Mouse (Mus musculus): ENCODE data around the gene Cdhr3. TPM values are rescaled to one million over a fixed set of nuclear protein-coding genes. Genes with fewer than 3 reads are reported as not detected.
"Not testable (repeated sequence)": the region's sequence is repeated elsewhere in the genome, so short reads cannot be mapped to it uniquely, and the experiment has no call there.

Gene Cdhr3
- total RNA-seq, 2 experiments from 2014 or later = 1.0 to 2.2 TPM

DNA sequence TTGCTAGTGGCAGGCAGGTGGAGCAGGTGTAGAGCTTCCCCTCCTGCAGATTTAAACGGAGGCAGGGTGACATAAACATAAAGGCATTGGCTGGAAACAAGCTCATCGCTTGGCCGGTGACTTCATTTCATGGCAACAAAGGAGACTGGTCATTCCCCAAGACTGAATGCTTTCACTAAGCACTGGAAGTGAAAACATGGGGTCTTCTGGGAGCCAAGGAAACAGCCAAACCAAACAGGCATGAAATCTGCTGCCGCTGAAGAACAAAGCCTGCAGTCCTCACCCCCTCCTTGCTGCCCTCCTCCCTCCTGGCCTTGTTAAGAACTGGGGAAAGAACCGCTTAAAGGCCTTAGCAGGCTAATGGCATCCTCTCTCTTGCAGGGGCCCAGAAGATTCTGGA, 6.5 kb downstream of the Cdhr3 start:
- intact Hi-C loops (cut with DNase I) = no loop called here
- no peak for DNase-seq (ENCODE audit: low spot score in 2 of 2)

DNA sequence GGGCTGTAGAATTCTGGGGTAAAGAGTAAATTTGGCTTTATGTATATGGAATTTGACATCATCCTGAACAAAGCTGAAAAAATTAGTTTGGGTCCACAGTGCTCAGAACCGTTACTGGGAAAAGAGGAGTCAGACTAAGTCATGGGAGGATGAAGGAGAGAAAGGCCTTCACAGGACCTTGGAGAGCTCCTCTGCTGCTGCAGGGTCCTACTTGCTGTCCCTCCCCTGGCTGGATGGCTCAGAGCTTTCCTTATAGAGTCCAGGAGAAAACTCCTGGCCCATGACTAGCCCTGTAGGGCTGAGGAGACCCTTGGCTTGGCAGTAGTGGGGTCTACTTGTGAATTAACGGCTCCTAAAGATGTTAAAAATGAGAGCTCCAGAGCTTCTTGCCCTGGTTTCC, 8.0 kb downstream of the Cdhr3 start:
- no peak for DNase-seq (ENCODE audit: low spot score in 2 of 2)
- intact Hi-C loops (cut with DNase I) = no loop called here

DNA sequence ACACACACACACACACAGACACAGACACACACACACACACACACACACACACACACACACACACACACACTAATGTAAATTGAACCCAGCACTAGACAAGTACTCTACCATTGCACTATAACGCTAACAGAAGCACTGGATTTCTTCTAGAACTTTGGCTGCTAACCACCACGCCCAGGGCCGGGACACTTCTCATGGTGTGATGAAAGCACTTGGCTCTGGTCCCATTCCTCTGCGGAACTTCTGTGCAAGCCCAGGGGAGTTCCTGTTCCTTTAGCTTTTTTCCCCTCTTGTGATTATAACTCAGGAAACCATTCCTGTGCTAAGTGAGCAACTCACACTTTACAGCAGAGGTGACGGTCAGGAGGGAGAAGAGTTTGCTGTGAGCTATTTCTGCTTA, 9.3 kb downstream of the Cdhr3 start:
- intact Hi-C loops (cut with DNase I) = no loop called here
- no peak for DNase-seq (ENCODE audit: low spot score in 2 of 2)

DNA sequence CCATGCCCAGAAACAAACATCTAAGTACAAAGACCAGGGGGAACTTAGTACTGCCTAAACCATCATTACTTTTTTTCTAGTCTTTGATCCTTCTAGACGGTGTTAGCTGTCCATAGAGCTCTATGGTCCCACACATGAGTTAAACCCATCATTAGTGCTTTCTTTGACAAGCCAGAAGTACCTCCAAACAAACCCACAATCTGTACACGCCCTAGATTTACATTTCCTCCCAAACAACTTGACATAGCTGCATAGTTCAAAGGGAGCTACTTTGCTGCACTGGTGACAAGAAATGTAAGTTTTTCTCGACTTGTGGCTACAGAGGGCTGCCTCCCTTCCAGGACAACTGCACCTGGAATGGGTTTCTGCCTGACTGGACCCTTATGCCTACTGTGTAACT, 16.4 kb downstream of the Cdhr3 start:
- no peak for DNase-seq (ENCODE audit: low spot score in 2 of 2)
- intact Hi-C loops (cut with DNase I) = no loop called here

DNA sequence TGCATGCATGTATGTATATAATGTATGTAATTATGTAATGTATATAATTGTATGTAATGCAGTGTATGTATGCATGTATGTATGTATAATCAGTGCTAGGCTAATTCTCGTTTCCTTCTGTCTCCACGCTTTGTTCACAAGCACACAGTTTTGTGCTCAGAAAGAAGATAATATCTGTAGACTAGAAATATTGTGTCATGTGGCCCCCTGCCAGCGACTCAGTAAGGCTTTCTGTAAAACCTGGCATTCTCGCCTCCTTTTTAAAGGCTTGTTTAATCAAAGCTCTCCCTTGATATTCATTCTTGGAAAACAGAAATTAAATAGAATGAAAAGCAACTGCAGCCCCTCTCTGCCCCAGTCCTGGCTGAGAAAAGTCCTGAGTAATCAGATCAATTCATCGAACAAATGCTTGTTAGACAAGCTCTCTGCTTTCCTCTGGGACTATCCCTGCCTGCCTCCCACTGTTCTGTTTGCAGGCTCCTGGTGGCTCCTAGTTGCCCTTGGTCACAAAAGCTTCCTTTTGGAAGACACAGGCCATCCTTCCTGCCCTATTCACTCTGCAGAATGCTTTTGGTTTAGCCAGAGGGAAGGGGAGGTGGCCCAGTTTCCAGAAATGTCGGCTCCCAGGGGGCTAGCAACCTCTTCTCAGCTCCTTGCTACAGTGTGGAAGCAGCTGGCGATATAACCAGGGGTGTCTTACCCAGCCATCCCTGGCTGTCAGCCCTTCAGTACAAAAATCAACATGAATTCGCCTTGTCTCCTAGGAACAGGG, 20.6 kb downstream of the Cdhr3 start:
- no peak for DNase-seq (ENCODE audit: low spot score in 2 of 2)
- intact Hi-C loops (cut with DNase I) = no loop called here

DNA sequence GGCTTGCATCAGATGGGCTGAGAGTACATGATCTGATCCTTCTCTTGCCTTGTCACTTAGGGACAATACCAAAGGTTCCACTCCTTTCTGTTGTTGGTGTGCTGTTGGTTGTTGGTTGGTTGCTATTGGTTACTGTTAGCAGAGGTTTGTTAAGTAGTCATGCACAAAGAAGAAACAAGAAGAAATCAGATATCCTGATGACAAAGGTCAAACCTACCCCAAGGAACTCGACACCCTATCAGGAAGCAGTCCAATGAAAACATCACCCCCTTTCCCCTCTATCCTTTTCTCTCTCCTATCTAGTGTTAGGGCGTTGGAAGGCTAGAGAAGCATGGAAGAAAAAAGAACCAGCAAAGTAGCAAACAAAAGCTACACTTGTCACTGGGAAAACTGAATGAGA, 23.7 kb downstream of the Cdhr3 start:
- DNase-seq (ENCODE audit: low spot score in 2 of 2) = no peak
- intact Hi-C loops (cut with DNase I) = no loop called here

DNA sequence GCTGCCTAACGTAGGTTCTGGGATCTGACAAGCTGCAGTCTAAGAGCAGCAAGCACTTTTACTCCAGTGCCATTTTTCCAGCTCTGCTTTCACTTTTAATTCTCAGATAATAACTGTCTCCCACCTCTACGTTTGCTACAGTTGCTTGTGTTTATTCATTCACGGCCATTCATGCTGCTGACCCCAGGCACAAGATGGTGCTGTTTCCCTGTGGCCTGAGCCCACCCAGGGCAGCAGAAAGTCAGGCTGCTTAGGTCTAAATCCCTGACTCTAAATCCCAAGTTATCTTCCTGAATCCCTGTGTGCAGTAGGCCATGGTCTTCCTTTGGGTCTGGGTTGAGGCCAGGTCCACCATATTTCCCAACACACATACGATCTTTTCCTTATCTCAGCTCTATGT, 26.3 kb downstream of the Cdhr3 start:
- no peak for DNase-seq (ENCODE audit: low spot score in 2 of 2)
- intact Hi-C loops (cut with DNase I) = no loop called here

DNA sequence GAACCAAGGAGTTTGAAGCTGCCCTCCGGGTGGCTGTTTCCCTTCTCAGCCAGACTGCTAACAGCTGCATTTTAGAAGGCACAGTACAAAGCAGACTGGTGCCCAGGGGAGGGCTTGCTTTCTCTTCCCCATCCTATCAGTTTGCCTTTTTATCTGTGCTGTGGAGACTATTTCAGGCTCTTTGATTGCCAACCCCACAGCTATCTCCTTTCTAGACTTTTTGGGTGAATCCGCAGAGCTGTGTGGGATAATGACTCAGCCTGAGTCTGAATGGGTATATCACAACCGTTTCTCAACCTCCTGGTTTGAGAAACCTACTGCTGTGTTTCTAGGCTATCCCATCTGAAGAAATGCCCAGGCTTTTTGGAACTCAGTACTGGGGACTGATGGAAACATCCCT, 27.5 kb downstream of the Cdhr3 start:
- intact Hi-C loops (cut with DNase I) = no loop called here
- DNase-seq (ENCODE audit: low spot score in 2 of 2) = peak in 1 of 2 experiments; percentile 23

DNA sequence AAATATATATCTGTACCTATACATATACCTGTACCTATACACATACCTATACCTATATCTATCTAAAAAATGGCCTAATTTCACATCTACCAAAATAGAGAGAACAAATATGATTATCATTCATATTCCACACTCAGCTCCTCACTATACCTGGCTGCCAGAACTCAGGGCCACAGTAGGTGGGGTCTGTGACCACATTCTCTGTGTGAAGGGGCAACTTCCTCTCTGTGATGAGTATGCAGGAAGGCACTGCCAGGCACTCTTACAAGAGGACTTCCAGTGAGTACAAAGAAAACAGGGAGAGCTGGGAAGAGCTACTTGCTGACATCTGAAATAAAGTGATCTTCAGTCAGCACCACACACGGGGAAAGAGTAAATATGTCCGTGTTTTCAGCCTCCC, 28.4 kb downstream of the Cdhr3 start:
- intact Hi-C loops (cut with DNase I) = loop anchor here (5.0 kb wide), 1 partner anchor 38 kb away; no protein-coding TSS in a partner anchor
- no peak for DNase-seq (ENCODE audit: low spot score in 2 of 2)

DNA sequence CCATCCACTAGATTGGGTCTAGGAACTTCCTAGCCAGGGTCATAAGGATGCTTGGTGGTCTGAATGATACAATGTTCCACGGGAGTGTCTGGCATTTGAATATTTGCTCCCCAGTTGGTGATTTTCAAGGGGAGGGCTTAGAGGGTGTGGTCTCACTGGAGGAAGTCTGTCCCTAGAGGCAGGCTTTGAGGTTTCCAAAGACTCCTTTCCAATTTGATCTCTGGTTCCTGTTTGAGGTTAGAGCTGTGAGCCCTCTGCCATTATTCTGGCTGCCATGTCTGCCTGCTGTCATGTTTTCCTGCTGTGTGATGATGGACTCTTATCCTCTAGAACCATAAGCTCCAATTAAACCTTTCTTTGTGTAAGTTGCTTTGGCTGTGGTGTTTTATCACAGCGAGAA, 29.4 kb downstream of the Cdhr3 start:
- no peak for DNase-seq (ENCODE audit: low spot score in 2 of 2)
- intact Hi-C loops (cut with DNase I) = loop anchor here (5.0 kb wide), 1 partner anchor 39 kb away; no protein-coding TSS in a partner anchor

DNA sequence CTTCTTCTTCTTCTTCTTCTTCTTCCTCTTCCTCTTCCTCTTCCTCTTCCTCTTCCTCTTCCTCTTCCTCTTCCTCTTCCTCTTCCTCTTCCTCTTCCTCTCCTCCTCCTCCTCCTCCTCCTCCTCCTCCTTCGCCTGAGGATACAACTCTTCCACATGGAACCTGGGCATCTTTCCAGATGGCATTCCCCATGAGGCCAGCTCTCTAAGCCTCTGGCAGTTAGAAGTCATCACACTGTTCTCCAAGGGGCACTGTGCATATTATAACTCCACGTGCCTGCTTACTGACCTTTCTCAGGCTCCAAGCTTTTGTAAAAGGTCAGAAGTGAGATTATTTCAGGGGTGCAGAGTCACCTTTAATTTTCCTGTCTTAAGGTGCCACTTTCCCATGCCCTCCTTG, 30.3 kb downstream of the Cdhr3 start:
- not testable (repeated sequence) for DNase-seq (ENCODE audit: low spot score in 2 of 2)
- intact Hi-C loops (cut with DNase I) = loop anchor here (5.0 kb wide), 1 partner anchor 40 kb away; no protein-coding TSS in a partner anchor

DNA sequence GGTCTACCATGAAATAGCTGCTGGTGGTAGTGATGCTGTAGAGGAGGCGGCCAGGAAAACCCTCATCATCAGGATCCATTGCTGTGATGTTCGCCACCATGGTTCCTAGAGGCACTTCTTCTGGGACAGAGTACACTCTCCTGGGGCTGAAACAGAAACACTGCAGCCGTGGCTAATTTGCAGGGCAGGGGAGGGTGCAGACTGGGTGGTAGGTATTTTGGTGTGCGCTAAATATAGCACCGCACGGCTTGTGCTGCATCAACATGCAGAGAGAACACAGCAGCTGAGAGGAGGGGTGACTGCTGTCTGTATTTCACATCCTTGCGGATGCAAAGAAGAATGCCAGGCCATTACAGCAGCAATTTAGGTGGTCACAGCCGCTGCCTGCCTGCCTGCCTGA, 31.0 kb downstream of the Cdhr3 start:
- intact Hi-C loops (cut with DNase I) = loop anchor here (5.0 kb wide), 1 partner anchor 41 kb away; no protein-coding TSS in a partner anchor
- peak; percentile 77 to 78 for DNase-seq (ENCODE audit: low spot score in 2 of 2)

DNA sequence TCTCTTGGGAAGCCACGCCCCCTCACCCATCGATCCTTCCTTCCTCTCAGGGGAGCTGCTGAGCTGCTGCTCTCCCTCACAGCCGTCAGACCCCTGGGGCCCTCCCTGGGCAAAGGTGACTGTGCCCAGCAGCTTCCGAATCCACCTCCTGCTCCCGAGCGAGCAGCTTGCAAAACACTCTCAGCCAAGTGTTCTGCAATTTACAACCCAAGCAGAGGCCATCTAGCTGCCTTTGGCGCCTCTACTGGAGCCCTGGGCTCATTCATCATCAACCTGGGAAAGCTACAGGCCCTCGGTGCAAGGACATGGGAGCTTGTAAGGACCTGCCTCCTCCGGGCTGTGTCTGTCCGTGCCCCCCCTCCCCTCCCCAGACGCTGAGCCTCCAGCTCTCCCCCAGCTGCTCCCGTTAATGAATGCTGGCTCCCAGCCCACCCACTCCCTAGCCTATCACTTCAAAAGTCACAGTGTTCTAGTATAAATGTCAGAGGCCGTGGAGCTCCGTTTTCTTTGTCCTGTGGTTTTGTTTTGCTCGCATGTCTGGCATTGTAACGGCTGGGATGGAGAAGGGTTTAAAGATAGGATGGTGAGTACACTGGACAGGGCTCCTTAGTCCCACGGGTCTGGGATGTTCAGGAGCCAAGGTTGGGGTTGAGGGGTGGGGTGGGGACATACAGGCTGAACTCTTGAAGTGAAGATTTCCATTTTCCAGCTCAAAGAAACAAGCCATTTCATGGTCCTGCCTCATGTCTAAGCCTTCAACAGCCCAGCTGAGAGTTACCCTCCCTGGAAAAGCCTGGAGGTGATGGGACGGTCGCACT, 35.2 kb downstream of the Cdhr3 start:
- DNase-seq (ENCODE audit: low spot score in 2 of 2) = peak in 1 of 2 experiments; percentile 23
- intact Hi-C loops (cut with DNase I) = no loop called here

DNA sequence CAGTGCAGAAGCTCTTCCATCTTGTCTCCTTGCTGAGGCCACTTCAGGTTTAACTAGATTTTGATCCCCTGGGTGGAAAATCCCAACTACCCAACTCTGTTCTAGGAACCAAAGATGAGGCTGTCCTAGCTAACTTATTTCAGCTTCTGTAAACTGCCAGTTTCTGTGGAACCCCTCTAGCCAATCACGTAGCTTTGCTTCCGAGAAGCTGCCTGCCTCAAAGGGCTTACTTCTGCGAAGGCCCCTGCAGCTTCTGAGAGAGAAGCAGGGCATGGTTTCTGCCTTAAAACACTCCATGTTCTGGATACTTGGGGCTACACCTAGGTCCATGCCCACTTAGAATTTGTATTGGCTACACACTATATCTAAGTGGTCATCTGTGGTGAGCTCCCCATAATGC, 36.1 kb downstream of the Cdhr3 start:
- intact Hi-C loops (cut with DNase I) = no loop called here
- DNase-seq (ENCODE audit: low spot score in 2 of 2) = no peak

DNA sequence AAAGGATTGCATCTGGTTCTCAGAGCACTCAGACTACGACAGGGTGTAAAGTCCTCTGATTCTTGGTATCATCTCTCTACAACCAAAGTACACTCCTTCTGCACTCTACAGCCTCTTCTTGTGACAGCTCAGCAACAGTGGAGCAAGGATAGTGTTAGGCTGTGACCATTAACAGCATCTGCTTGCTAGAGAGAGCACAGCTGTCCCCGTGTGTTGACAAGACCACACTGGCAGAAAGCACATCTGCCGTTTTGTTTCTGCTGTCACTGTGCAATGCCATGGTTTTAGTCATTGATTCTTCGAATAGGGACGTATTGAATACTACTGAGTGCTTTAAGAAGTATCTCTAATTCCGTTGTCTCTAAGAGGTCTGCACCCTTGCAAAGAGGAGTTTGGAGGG, 36.6 kb downstream of the Cdhr3 start:
- intact Hi-C loops (cut with DNase I) = no loop called here
- no peak for DNase-seq (ENCODE audit: low spot score in 2 of 2)

DNA sequence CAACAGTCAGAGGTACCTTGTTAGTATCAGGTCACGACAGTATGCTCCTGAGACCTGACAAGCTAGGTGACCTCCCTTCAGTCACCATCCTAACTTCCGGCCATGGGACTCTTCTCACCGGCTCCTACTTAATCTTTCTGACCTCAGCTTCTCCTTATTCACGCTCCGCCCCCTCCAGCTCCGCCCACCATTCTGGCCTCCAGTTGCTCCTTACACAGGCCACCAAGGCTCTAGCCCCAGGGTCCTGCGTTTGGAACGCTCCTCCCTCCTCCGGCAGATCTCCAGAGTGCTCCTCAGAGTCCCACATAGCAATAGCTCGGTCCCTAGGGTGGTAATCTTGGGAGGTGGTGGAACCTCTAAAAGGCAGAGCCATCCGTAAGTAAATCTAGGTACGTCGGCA, 38.9 kb downstream of the Cdhr3 start:
- intact Hi-C loops (cut with DNase I) = no loop called here

DNA sequence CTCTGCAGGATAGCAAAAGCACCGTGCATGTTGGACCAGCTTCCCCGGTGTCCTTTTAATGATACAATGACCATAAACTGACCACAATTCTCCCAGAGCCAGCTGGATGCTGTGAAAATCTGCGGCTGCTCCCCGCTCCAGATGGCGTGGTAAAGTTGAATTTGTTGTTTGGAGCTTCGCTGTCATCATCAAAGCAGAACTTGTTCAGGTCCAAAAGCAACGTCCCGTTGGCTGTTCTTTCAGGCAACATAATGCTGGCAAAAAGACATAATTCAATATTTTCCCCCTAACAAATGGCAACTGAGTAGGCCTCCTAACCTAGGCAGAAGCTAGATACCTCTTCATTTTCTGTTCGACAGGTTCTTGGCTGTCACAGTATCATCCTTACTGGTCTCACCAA, 39.4 kb downstream of the Cdhr3 start:
- no peak for DNase-seq (ENCODE audit: low spot score in 2 of 2)
- intact Hi-C loops (cut with DNase I) = no loop called here

More for the DNA sequence above, 38.9 kb downstream of the Cdhr3 start:
- DNase-seq (ENCODE audit: low spot score in 2 of 2) = no peak

DNA sequence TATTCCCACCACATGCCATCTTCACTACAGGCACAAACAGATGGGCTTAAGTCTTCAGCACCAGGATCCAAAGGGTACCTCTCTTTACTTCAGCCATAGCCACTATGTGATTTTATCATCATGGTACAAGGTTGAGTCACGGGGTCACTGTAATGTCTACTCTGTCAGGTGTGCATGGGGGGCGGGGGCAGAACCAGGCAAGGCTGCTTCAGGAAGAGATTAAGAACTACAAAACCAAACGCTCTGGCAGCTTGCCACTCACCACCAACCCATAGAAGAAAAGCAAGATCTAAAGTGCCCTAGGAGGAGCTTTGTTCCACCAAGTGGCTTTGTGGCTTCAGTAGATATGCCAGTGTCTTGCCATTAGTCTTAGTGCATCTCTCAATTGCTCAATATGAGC, 44.3 kb downstream of the Cdhr3 start:
- intact Hi-C loops (cut with DNase I) = no loop called here
- DNase-seq (ENCODE audit: low spot score in 2 of 2) = no peak

DNA sequence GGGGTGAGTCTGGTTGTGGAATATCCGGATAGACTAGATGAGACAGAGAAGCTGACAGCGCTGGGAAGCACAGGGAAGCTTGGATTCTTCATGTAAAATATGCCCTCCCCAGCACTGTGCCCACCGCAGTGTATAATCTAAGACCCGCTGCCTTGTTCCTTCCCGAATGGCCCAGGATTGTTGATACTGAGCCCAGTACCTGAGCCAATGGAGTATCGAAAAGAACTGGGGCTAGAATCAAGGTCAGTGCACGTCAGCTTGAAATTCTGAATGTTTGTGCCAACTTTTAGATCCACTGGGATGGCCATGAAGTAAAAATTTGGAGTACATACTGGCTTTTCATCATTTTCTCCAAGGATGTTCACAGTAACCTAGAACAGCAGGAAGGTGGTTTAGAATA, 46.2 kb downstream of the Cdhr3 start:
- no peak for DNase-seq (ENCODE audit: low spot score in 2 of 2)
- intact Hi-C loops (cut with DNase I) = no loop called here

DNA sequence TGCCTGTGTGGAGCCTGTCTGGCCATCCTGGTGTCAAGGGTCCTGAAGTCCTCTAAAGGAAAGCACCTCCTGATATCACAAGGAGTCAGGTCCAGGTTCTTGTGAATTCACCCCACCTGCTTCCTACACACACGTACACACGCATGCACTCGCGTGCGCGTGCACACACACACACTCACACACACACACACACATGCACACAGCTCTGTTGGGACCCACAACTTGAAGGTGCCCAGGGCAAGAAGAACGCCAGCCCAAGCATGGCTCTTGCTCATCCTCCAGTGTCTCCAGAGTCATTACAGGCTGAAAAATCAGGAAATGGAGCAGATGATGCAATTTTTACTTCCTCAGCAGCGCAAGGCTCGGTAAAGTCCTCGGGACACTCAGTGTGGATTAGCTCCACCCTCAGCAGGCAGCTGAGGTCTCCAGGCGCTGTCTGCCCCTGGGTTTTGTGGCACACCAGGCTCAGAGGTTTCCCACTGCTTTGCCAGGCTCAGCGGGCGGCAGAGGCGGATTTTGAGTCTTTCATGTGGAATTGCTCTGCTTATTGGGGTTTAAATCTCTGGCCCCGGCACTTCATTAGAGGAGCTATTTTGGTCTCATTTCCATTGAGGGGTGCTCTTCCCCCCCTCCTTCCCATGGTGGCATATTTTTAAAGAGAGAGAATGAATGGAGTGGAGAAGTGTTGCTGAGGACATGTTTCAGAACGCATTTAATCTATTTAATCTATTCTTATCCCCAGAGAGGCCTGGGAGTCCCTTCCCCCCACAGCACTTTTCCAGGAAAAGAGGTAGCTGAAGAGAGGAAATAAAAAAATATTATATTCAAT, 46.9 kb downstream of the Cdhr3 start:
- no peak for DNase-seq (ENCODE audit: low spot score in 2 of 2)
- intact Hi-C loops (cut with DNase I) = no loop called here

Data from left cerebral cortex, postnatal 36 days (tissue).